Mouse (Mus musculus): ENCODE results near the gene Zfp326. TPM values are rescaled to one million over a fixed set of nuclear protein-coding genes. Genes with fewer than 3 reads are reported as not detected.

The Zfp326 gene
- total and polyA plus RNA-seq, 3 experiments, result 11.6 to 38.9 (median 34.0) TPM

GRCm38 (mm10) chr5:105941951-105942350 lies 65.6 kb downstream of the Zfp326 start:
- no peaks in the 10 kb centered on the region for H3K27me3 ChIP-seq (ENCODE audit: insufficient read depth, low read length)
- peaks cover 27% of the 10 kb centered on the region for H3K9me3 ChIP-seq (replicated peaks)
- no peak overlapping the region for H3K4me3 ChIP-seq (ENCODE audit: low read depth, low read length)
- no peaks in the 10 kb centered on the region for H3K4me1 ChIP-seq (ENCODE audit: insufficient read depth, low read depth, low read length)
- DNase-seq (ENCODE audit: low spot score) (no peak), ATAC-seq (ENCODE audit: extremely low read depth, insufficient number of reproducible peaks, low FRiP score, poor library complexity, severe bottlenecking) (no peak)
- no peak for TF ChIP-seq POLR2AphosphoS5 (IDR thresholded peaks at IDR 0.05; ENCODE audit: insufficient replicate concordance, low read depth, low read length)
- no peak for TF ChIP-seq GATA2 (IDR thresholded peaks at IDR 0.05; ENCODE audit: borderline replicate concordance, low read depth, low read length)
- TF ChIP-seq GATA1 (IDR thresholded peaks at IDR 0.05; ENCODE audit: borderline replicate concordance, low read length), result no peak
- no peak for TF ChIP-seq TAL1 (conservative IDR thresholded peaks at IDR 0.05; ENCODE audit: low read depth, low read length)
- no peak for TF ChIP-seq CTCF (IDR thresholded peaks at IDR 0.05; ENCODE audit: low read depth, low read length)
- H3K36me3 ChIP-seq (replicated peaks), result no peaks in the 10 kb centered on the region

Other genes with a start within 250 kb of the Zfp326 start
- 0.23 and 0.73 TPM in 2 replicates for gene Lrrc8d, start 176.6 kb upstream of the Zfp326 start, total RNA-seq (2014; fragmentation: Nextera tagmentation)
- 0.23 and 0.38 TPM in 2 replicates for gene Lrrc8d, start 176.6 kb upstream of the Zfp326 start, total RNA-seq (2017)
- not detected in 2 replicates for gene Lrrc8d, start 176.6 kb upstream of the Zfp326 start, polyA plus RNA-seq (2012)

Data from G1E (cell line).